Mouse (Mus musculus) lung, adult 2 months (tissue): ENCODE results near the gene Ddx18. TPM values are rescaled to one million over a fixed set of nuclear protein-coding genes. Genes with fewer than 3 reads are reported as not detected.

Experiments
- DNase-seq: peaks from one replicate; pipeline ENCODE4 v3.0.0; 2022
- H3K4me1 ChIP-seq: fragments of 200-500 bp; 2 replicates; pipeline ENCODE4 v1.6.1; 2011; ENCODE audit warnings: low read length; ENCODE audit not compliant: control insufficient read depth, insufficient read depth
- H3K4me3 ChIP-seq: fragments of 200-500 bp; replicated peaks from 2 replicates; pipeline ENCODE3; 2011; ENCODE audit warnings: low read depth, mild to moderate bottlenecking, control low read depth, low read length; ENCODE audit errors: extremely low read depth
- CTCF ChIP-seq: fragments of 200-500 bp; IDR thresholded peaks from 2 replicates; pipeline ENCODE4 v1.5.1; 2011; ENCODE audit warnings: mild to moderate bottlenecking, low read length, control low read depth; ENCODE audit not compliant: insufficient read depth
- POLR2A ChIP-seq: fragments of 200-500 bp; IDR thresholded peaks from 2 replicates; pipeline ENCODE4 v1.6.1; 2011; ENCODE audit warnings: low read depth, mild to moderate bottlenecking, control low read depth, low read length, borderline replicate concordance; ENCODE audit errors: extremely low read depth
- WGBS: fragments of 180-500 bp; shearing (Covaris S2); methylation state at CpG from one replicate; pipeline ENCODE4 v1.1.7; 2018; 5-methylcytosine and 5-hydroxymethylcytosine counted together
- polyA plus RNA-seq: library from polyadenylated mRNA; depleted of rRNA; stranded (reverse); fragments of >200 nt; gene quantifications from 2 replicates; pipeline ENCODE4 v1.2.3, GENCODE M21; 2012; rRNA removed

Ddx18 gene
- polyA plus RNA-seq, 1 experiment, result 42.0 TPM

DNA sequence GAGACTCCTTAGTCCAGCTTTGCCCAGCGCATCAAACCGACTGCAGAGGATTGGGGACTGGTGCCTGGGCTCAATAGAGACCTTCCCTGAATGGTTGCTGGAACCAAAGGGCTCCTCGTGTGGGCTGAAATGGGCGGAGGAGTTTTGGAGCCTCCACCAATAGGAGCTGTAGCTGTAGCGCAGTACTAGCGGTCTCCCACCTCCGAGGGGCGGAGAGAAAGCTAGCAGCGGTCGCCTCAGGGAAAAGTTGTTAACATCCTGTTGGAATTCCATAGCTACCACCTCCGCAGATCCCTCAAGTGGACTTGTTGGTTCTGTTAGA lies 39.4 kb downstream of the Ddx18 start, which contains the start of gene Htr5b:
TSS of gene Htr5b (minus strand) at position 67 of the 322 bp plus-strand sequence.
- no peaks in the 10 kb centered on the region for H3K4me1 ChIP-seq
- no peak for DNase-seq
- 6% methylated on average over 11 of the region's 11 CpGs for WGBS
- no peak within 1 kb of the TSS for H3K4me3 ChIP-seq
- TF ChIP-seq CTCF, result no peak
- TF ChIP-seq POLR2A, result no peak

DNA sequence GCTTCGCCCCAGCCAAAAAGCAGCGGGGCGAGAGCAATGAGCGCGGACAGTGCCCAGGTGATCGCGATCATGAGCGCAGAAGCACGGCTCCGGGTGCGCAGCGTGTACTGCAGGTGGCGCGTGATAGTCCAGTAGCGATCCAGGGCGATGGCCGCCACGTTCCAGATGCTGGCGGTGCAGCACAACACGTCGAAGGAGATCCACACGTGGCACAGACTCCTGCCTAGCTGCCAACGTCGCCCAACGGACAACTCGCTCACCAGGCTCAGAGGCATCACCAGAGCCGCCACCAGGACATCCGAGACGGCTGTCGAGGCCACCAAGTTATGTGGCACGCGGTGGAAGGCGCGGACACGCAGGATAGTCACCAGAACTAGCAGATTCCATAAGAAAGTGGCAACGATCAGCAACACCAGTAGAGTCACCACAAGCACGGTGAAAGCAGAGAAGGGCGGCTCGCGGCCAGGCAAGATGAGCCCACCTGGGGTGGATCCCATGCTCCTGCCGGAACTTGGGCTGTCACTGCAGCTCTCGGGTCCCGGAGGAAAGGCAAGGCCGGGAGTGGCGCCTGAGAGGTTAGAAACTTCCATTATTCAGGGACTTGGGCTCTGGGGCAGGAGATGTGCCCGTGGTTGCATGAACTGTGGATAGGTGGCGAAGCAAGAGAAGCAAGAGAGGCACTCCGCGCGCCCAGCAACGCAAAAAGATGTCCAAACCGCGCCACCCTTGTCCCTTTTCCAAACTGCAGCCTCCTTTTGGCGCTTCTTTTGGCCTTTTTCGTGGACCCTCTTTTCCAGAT lies 40.0 kb downstream of the Ddx18 start:
- Histone ChIP-seq H3K4me3 (no peak overlapping the region), H3K4me1 (no peaks in the 10 kb centered on the region)
- WGBS, result 14% methylated on average over 55 of the region's 55 CpGs
- DNase-seq, result no peak
- TF ChIP-seq CTCF, result no peak
- TF ChIP-seq POLR2A, result no peak

DNA sequence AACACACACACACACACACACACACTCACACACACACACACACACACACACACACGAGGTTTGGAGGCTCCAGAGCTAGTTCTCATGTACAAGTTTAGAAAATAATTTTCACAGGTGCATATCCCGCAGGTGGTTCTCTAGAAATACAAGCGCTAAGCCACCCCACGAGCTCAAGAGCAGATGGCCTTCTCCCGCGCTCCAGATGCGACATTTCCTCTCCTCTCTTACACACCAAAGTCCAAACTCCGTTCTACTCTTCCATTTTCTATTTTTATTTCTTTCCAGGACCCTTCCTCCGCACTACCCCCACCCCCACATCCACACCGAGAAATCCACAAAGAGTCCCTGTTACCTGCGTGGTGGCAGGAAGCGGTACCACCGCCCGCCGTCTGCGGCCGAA lies 40.7 kb downstream of the Ddx18 start:
- no peaks in the 10 kb centered on the region for H3K4me1 ChIP-seq
- no peak overlapping the region for H3K4me3 ChIP-seq
- TF ChIP-seq POLR2A (no peak), CTCF (no peak)
- 52% methylated on average over 17 of the region's 17 CpGs for WGBS
- no peak for DNase-seq

DNA sequence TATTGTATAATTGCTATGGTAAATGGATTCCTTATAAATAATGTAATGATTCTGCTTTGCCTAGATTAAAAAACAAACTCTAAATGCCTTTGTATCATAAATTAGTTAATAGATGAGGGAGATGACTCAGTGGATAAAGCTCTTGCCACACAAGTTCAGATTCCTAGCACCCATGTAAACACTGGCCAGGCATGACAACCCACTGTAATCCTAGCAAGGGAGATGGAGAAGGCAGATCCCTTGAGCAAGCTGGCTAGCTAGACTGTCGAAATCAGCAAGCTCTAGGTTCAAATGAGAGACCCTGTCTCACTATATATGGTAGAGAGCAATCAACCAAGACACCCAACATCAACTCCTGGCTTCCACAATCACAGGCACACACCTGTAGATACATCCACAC lies 49.2 kb downstream of the Ddx18 start:
- WGBS, result 64% methylated on average over 1 of the region's 1 CpGs
- Histone ChIP-seq H3K4me1 (no peaks in the 10 kb centered on the region), H3K4me3 (no peak overlapping the region)
- TF ChIP-seq CTCF (no peak), POLR2A (no peak)
- DNase-seq, result no peak

DNA sequence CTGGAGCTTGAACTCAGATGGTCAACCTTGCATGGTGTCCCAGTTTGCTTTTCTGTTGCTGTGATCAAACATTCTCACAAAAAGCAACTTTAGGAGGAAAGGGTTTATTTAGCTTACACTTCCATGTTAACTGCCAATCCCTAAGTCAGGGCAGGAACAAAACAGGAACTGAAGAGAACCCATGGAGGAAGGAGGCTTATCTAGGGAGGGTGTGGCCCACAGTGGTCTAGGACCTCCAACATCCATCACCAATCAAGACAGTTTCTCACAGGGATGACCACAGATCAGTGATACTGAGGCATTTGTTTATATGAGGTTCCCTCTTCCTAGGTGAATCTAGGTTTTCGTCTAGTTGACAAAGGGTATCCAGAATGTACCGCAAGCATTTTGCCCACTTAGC lies 55.8 kb downstream of the Ddx18 start:
- H3K4me1 ChIP-seq, result no peaks in the 10 kb centered on the region
- 82% methylated on average over 2 of the region's 2 CpGs for WGBS
- TF ChIP-seq POLR2A (no peak), CTCF (no peak)
- DNase-seq, result no peak
- no peak overlapping the region for H3K4me3 ChIP-seq

DNA sequence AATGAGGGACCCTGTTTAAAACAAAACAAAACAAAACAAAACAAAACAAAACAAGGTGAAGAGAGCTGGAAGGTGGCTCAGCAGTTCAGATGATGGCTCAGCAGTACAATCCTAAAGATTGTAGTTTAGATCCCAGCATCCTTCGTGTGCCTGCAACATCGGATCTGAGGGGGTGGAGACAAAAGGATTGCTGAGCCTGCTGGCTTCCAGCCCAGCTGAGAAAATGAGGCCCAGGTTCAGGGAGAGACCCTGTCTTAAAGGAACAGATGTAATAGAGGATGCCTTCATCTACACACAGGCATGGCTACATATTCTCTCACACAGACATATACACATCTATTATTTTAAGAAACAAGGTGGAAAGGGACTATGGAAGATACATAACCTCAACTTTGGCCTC lies 56.6 kb downstream of the Ddx18 start:
- TF ChIP-seq CTCF (no peak), POLR2A (no peak)
- Histone ChIP-seq H3K4me1 (no peaks in the 10 kb centered on the region), H3K4me3 (no peak overlapping the region)
- 40% methylated on average over 2 of the region's 2 CpGs for WGBS
- DNase-seq, result no peak

DNA sequence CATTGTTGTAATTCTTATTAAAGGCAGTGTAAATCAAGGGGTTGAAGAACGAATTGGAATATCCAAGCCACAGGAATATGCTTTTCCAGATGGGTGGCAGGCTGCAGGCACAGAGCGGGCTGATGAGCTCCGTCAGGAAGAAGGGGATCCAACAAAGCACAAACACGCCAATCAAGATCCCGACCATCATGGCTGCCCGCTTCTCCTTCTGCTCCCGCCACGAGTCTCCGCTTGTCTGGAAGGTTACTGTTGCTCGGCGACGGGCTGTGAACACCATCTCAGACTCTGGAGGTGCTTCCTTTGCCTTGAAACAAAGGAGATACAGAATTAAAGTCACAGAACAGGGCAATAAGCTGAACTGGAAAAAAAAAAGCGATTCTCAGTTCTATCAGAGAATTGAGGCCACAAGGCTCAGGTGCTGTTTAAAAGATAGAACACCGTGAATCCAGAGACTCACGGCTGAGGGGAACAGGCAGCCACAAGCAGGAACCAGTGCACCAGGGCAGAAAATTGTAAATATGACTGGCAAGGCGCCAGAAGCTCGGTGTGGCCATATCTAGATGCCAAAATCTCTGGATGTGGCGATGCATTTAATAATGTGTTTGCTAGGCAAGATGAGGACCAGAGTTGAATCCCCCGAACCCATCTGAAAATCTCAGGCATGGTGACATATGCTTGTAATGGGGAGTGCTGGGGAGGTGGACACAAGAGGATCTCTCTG lies 57.2 kb downstream of the Ddx18 start:
- DNase-seq, result no peak
- WGBS, result 83% methylated on average over 19 of the region's 19 CpGs
- Histone ChIP-seq H3K4me3 (no peak overlapping the region), H3K4me1 (no peaks in the 10 kb centered on the region)
- no peak for TF ChIP-seq CTCF
- TF ChIP-seq POLR2A, result no peak

DNA sequence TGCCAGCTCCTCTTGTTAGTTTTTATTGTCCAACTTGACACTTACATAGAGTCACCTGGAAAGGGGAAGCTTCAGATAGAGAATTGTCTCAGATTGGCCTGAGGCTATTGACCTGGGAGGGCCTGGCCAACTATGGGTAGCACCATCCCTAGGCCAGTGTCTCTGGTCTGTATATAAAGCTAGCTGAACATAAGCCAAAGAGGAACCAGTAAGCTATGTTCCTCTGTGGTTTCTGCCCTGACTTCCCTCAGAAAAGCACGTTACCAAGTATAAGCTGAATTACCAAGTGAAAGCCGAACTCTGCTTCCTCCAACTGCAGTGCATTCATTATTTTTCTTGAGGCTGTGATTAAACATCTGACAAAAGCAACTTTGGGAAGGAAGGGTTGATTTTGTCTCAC lies 59.1 kb downstream of the Ddx18 start:
- Histone ChIP-seq H3K4me3 (no peak overlapping the region), H3K4me1 (no peaks in the 10 kb centered on the region)
- TF ChIP-seq CTCF (no peak), POLR2A (no peak)
- 76% methylated on average over 2 of the region's 2 CpGs for WGBS
- no peak for DNase-seq

Other genes with a start within 250 kb of the Ddx18 start
- 18.7 and 24.1 TPM in 2 replicates for gene Insig2, start 235.4 kb downstream of the Ddx18 start, polyA plus RNA-seq
- gene Ccdc93, start 136.9 kb downstream of the Ddx18 start, polyA plus RNA-seq, result 5.8 and 8.1 TPM in 2 replicates
- gene Htr5b, start 39.5 kb downstream of the Ddx18 start, polyA plus RNA-seq, result not detected in 2 replicates